Mouse (Mus musculus) yolk sac, embryonic 10.5 days (tissue): ENCODE measurements at regions not wholly inside any gene's neighbourhood (a gene's known extent, or its start where the extent isn't known, plus 50 kb on each side); places are given as distances from the start of the nearest gene placed in this dataset.

ENCODE experiments used
- DNase-seq: peaks from one replicate; pipeline ENCODE4 v3.0.0-alpha.2; 2017; ENCODE audit warnings: low spot score

- no peak for DNase-seq
Observed at GRCm38 (mm10) chr13:114679703-114680378, 138.2 kb upstream of the Mocs2 start.

- peak; percentile 86 for DNase-seq
Observed at GRCm38 (mm10) chr13:114680379-114680733, 137.7 kb upstream of the Mocs2 start.

DNA sequence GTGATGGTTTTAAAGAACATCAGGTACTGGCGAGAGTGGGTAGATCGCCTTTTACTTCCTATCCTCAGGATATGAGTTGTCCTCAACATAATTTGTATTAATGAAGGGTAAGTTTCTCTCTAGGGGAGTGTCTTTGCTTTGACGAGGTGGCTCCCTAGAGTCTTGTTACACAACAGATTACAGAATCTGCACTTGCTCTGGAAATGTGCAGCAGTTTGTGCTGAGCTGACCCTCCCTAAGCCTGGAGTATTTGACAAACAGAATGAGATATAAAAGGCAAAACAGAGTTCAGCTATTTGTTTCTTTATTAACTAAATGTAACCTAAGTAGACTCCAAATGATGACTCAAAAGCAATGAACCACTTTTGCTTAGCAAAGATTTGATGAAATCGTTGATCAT, 136.8 kb upstream of the Mocs2 start:
- no peak for DNase-seq

DNA sequence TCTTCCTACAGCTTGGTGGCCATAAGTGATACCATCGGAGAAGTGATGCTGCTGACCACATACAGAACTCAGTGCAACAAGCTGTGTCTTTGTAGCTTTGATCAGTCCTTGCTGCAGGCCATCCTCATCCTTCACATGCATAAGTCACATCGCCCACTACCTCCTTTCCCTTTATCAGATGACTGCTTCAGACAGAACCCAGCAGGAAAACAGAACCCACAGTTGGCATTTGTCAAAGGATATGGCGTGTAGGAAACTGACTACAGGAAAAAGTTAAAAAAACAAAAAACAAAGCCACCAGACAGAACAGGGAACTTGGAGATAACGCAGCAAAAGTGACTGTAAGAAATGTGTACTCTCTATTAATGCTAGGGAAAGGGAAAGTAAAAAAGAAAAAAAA, 136.1 kb upstream of the Mocs2 start:
- no peak for DNase-seq

- no peak for DNase-seq
Observed at GRCm38 (mm10) chr13:114682891-114683290, 135.1 kb upstream of the Mocs2 start.

GRCm38 (mm10) chr13:114684298-114684697, 133.7 kb upstream of the Mocs2 start:
- peak; percentile 26 for DNase-seq

GRCm38 (mm10) chr13:114685368-114685767, 132.7 kb upstream of the Mocs2 start:
- DNase-seq, result no peak

DNA sequence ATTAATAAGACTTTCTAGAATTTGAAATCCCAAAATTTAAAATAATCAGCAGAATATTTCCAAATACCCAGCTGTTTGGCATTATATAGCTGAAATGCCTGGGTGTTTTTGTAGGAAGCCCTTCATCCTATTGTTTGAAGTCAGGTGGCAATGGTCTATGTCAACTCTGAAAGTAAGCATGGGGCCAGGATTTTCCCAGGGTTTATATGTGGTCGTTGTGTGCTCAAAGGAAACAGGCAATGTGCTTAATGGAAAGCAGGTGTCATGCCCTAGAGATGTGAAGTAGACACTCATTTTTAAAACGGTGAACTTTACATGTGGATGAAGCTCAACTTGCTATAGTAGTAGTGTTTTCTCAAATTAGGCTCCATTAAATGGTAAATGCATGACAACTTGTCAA, 105.4 kb upstream of the Mocs2 start:
- no peak for DNase-seq

DNA sequence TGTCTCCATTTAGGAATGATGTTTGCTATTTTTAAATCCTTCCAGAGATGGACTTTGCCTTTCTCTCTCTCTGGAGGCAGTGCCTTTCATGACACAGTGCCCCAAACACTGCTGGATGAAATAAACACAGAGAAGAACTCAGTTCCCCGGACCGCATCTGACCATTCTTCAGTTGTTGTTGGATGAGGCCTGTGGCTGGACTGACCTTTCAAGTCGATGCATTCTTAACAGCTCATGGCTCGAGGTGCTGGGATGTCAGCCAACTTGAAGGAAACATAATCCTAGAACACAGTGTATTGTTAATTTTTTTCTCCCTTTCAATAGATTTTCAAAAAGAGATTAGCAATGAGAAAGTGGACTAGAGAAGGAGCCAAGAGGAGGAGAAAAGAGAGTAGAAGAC, 98.3 kb upstream of the Mocs2 start:
- no peak for DNase-seq

DNA sequence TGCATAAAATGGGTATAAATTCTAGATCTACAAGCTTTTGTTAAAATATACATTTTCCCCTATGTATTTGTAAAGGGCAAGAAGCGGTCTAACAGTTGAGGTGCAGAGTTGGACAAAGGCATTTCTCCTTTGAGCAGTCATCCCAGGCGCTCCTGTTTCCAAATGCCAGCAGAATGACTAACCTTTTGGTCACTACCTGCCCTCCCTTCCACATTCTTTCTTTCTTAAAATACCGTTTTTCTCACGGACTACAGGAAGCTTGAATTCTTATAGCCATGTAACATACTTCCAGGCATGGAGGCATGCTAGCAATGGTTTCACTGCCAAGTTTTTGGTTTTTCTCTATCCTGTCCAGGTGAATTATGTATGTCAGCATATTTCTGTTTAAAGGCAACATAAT, 91.2 kb upstream of the Mocs2 start:
- DNase-seq, result no peak

DNA sequence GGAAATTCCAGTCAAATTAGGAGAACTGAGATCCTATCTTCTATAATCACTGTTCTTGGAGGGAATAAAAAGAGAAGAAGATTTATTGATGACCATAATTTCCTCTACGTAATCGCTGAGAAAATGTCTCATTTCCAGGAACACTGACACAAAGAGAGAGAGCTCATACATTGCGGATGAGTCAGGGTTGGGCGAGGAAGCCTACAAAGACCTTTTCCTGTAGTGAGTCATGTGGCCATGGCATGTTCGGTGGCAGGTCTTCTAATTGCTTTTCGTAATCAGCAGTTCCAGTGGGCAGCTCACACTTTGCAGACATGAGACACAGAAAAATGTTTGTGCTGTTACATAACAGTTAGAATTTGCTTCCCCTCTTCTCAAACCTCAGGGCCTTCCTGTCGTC, 83.0 kb upstream of the Mocs2 start:
- DNase-seq, result no peak

DNA sequence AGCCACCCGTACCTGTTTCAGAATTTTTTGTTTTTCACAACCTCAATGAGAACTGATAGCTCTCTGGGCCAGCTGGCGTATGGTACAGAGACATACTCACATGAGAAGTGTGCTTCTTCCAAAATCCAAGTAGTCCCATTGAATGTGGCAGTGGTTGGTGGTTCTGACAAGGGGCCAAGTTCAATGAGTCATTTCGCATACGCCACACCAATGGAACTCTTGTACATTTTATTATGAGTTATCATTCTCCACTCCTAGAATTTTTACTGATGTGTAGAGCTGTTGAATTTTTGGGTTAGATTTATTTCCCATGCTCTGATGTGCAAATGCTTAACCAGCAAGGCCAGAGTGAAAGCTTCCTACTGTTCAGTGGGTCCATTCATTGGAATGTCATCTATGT, 82.0 kb upstream of the Mocs2 start:
- DNase-seq, result no peak

DNA sequence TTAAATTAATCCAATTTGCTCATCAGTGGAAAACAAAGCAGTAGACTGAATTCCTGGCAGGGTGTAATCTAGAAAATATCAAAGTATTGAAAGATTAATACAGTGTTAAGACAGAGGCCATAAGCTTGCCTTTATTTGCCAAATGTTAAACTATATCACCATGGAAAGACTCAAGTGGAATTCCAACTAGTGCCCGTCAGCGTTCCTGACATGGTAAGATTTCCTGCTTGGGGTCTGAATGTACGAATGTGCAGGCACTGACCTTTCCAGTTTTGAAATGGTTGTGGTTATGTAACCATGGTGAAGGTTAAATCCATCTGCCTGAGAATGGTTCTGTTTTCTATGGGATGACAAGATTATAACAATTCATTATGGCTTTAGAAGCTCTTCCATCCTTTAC, 75.5 kb upstream of the Mocs2 start:
- no peak for DNase-seq

- DNase-seq, result no peak
Observed at GRCm38 (mm10) chr13:114745814-114746213, 72.2 kb upstream of the Mocs2 start.

- no peak for DNase-seq
Observed at GRCm38 (mm10) chr13:114757459-114757858, 60.6 kb upstream of the Mocs2 start.

DNA sequence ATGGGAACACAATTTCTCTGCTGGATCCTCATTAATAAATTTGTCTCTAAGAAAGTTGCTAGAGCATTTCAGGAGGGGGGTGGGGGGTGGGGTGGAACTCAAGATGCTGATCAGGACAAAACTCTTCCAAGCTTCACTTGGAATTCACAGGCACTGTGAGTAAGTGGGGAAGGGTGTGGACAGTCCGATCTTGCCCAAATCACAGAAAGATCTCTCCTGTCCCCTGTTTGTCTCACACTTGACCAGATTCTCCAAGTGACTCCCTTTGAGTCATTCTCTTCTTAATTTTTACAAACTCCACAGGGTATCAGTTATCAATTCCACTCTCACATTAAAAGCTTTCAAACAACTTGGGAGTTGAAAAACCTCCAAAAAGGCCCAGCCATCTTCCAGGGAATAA, 58.1 kb upstream of the Mocs2 start:
- no peak for DNase-seq

DNA sequence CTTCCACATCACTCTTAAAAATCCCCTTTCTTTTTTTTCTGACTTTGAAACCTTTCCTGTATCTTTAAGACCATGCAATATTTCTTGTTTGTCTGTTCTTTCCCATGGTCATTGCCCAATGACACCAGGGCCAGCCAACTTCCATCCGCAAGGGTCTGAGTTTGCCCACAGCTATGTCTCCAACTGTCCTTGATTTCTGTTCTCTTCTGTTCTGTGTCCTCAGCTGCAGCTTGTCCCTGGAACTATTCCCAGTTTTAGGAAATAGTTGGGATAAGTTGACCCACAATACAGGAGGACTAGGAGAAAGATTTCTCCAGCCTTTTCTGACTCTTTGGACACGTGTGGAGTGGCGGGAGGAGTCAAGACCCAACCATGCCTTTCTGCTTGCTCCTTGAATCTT, 57.1 kb upstream of the Mocs2 start:
- no peak for DNase-seq
